Mouse (Mus musculus): ENCODE measurements around the gene Sumf1. TPM values are rescaled to one million over a fixed set of nuclear protein-coding genes. Genes with fewer than 3 reads are reported as not detected.
A peak's percentile ranks its signal among the peaks of the same experiment; 100 is the strongest.

Gene Sumf1
- total and polyA plus RNA-seq, 3 experiments: 11.0 to 13.5 (median 12.1) TPM

DNA sequence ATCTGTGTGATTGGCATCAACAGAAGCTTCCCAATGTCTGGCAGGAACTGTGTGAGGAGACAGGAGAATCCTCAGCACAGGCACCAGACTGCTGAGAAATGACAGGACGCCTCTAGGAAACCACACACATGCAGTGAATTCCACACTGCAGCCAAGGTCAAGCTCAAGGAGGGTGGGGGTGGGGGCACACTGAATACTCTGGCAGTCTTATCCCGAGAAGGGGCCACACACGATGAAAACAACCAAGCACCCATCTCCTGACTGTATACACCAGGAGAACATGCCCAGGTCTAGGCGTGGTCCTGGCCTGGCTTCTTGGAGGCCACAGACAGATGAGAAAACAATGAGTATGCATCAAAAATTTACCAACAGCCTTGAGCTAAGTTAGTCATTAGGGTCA, 75.0 kb downstream of the Sumf1 start:
- TF ChIP-seq CTCF (IDR thresholded peaks at IDR 0.05): no peak
- no peak for TF ChIP-seq EP300 (IDR thresholded peaks at IDR 0.05; ENCODE audit: insufficient read depth, low read depth, low read length)
- no peak for TF ChIP-seq POLR2A (IDR thresholded peaks at IDR 0.05; ENCODE audit: insufficient read depth, low read depth, low read length)
- DNase-seq: no peak
- H3K79me2 ChIP-seq (replicated peaks; ENCODE audit: control insufficient read depth, insufficient read depth, low read length): no peaks in the 10 kb centered on the region
- H3K9ac ChIP-seq (ENCODE audit: low read depth, low read length): no peak overlapping the region
- H3K4me1 ChIP-seq (ENCODE audit: control insufficient read depth, insufficient read depth, low read length): peaks cover 3% of the 10 kb centered on the region
- no peak overlapping the region for H3K4me3 ChIP-seq
- no peaks in the 10 kb centered on the region for H3K27me3 ChIP-seq (ENCODE audit: control insufficient read depth, insufficient read depth, low read length)
- 47% methylated on average over 4 of the region's 4 CpGs for WGBS
- peaks cover 4% of the 10 kb centered on the region for H3K36me3 ChIP-seq (ENCODE audit: control insufficient read depth, insufficient read depth, low read length)
- intact Hi-C loops (cut with DNase I): no loop called here
- no peak overlapping the region for H3K27ac ChIP-seq

DNA sequence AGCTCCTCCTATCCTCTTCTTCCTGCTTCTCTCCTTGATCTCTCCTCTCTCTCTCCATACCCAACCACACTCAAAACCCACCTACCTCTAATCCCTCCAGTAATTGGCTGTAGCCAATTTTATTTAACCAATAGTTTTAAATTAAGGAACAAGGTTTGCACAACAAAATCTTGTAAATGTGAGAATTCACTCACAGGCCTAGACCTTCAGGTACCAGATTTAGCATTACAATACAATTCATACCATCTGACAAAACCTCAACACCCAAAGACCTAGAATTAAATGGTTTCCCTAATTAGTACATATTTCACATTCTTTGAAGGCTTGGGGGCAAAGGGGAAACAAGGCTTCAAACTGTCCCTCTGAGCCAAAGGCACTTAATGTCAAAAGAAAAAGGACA, 78.0 kb downstream of the Sumf1 start:
- DNase-seq: no peak
- Histone ChIP-seq H3K4me3 (no peak overlapping the region), H3K36me3 (ENCODE audit: control insufficient read depth, insufficient read depth, low read length) (peaks cover 4% of the 10 kb centered on the region), H3K4me1 (ENCODE audit: control insufficient read depth, insufficient read depth, low read length) (peaks cover 2% of the 10 kb centered on the region), H3K27me3 (ENCODE audit: control insufficient read depth, insufficient read depth, low read length) (no peaks in the 10 kb centered on the region), H3K79me2 (replicated peaks; ENCODE audit: control insufficient read depth, insufficient read depth, low read length) (no peaks in the 10 kb centered on the region), H3K9ac (ENCODE audit: low read depth, low read length) (no peak overlapping the region), H3K27ac (no peak overlapping the region)
- intact Hi-C loops (cut with DNase I): loop anchor here (10.0 kb wide), 1 partner anchor 607 kb away; no protein-coding TSS in a partner anchor
- no peak for TF ChIP-seq POLR2A (IDR thresholded peaks at IDR 0.05; ENCODE audit: insufficient read depth, low read depth, low read length)
- TF ChIP-seq EP300 (IDR thresholded peaks at IDR 0.05; ENCODE audit: insufficient read depth, low read depth, low read length): no peak
- no peak for TF ChIP-seq CTCF (IDR thresholded peaks at IDR 0.05)

- 64% methylated on average over 10 of the region's 10 CpGs for WGBS
- Histone ChIP-seq H3K36me3 (ENCODE audit: control insufficient read depth, insufficient read depth, low read length) (peaks cover 4% of the 10 kb centered on the region), H3K9ac (ENCODE audit: low read depth, low read length) (no peak overlapping the region), H3K79me2 (replicated peaks; ENCODE audit: control insufficient read depth, insufficient read depth, low read length) (no peaks in the 10 kb centered on the region), H3K27ac (peak overlapping the region; percentile 75), H3K4me1 (ENCODE audit: control insufficient read depth, insufficient read depth, low read length) (peaks cover 1% of the 10 kb centered on the region), H3K4me3 (no peak overlapping the region), H3K27me3 (ENCODE audit: control insufficient read depth, insufficient read depth, low read length) (no peaks in the 10 kb centered on the region)
- intact Hi-C loops (cut with DNase I): loop anchor here (5.0 to 10.0 kb wide), 3 partner anchors 110 to 613 kb away; partner anchors contain the start of gene Itpr1
- peak in 1 of 2 experiments; percentile 33 for DNase-seq
- no peak for TF ChIP-seq EP300 (IDR thresholded peaks at IDR 0.05; ENCODE audit: insufficient read depth, low read depth, low read length)
Measured at GRCm38 (mm10) chr6:108101936-108102830, 83.2 kb downstream of the Sumf1 start.

- H3K36me3 ChIP-seq (ENCODE audit: control insufficient read depth, insufficient read depth, low read length): peaks cover 4% of the 10 kb centered on the region
- DNase-seq: no peak
- peaks cover 1% of the 10 kb centered on the region for H3K4me1 ChIP-seq (ENCODE audit: control insufficient read depth, insufficient read depth, low read length)
- WGBS: 88% methylated on average over 3 of the region's 3 CpGs
- H3K27ac ChIP-seq: peak overlapping the region; percentile 16; the same call in 1 of the 2 replicates
- intact Hi-C loops (cut with DNase I): loop anchor here (1.0 to 10.0 kb wide), 4 partner anchors 246 to 636 kb away; partner anchors contain the start of gene Bhlhe40
- TF ChIP-seq EP300 (IDR thresholded peaks at IDR 0.05; ENCODE audit: insufficient read depth, low read depth, low read length) (no peak), CTCF (IDR thresholded peaks at IDR 0.05) (no peak), POLR2A (IDR thresholded peaks at IDR 0.05; ENCODE audit: insufficient read depth, low read depth, low read length) (no peak)
- no peak overlapping the region for H3K4me3 ChIP-seq
- no peaks in the 10 kb centered on the region for H3K27me3 ChIP-seq (ENCODE audit: control insufficient read depth, insufficient read depth, low read length)
- no peaks in the 10 kb centered on the region for H3K79me2 ChIP-seq (replicated peaks; ENCODE audit: control insufficient read depth, insufficient read depth, low read length)
- H3K9ac ChIP-seq (ENCODE audit: low read depth, low read length): peak overlapping the region; percentile 30; the same call in 1 of the 2 replicates
Measured at GRCm38 (mm10) chr6:108098846-108099217, 86.5 kb downstream of the Sumf1 start.

- H3K36me3 ChIP-seq (ENCODE audit: control insufficient read depth, insufficient read depth, low read length): peaks cover 4% of the 10 kb centered on the region
- peak; percentile 89 for TF ChIP-seq CTCF (IDR thresholded peaks at IDR 0.05)
- no peak for TF ChIP-seq POLR2A (IDR thresholded peaks at IDR 0.05; ENCODE audit: insufficient read depth, low read depth, low read length)
- 0 out of 2 replicates have a peak, but pooled peaks have one; percentile 54 for TF ChIP-seq EP300 (IDR thresholded peaks at IDR 0.05; ENCODE audit: insufficient read depth, low read depth, low read length)
- intact Hi-C loops (cut with DNase I): loop anchor here (1.0 to 10.0 kb wide), 4 partner anchors 246 to 636 kb away; partner anchors contain the start of gene Bhlhe40
- H3K4me3 ChIP-seq: no peak overlapping the region
- H3K79me2 ChIP-seq (replicated peaks; ENCODE audit: control insufficient read depth, insufficient read depth, low read length): no peaks in the 10 kb centered on the region
- no peaks in the 10 kb centered on the region for H3K27me3 ChIP-seq (ENCODE audit: control insufficient read depth, insufficient read depth, low read length)
- H3K4me1 ChIP-seq (ENCODE audit: control insufficient read depth, insufficient read depth, low read length): peaks cover 1% of the 10 kb centered on the region; the same call in 1 of the 2 replicates
- peak overlapping the region; percentile 16; the same call in 1 of the 2 replicates for H3K27ac ChIP-seq
- peak overlapping the region; percentile 30; the same call in 1 of the 2 replicates for H3K9ac ChIP-seq (ENCODE audit: low read depth, low read length)
- DNase-seq: peak; percentile 57 to 72
- 6% methylated on average over 9 of the region's 9 CpGs for WGBS
Measured at GRCm38 (mm10) chr6:108098171-108098845, 87.1 kb downstream of the Sumf1 start.
